Mouse (Mus musculus): Measurements from ENCODE around the gene Rab3ip. TPM values are rescaled to one million over a fixed set of nuclear protein-coding genes. Genes with fewer than 3 reads are reported as not detected.

Gene Rab3ip
- polyA plus RNA-seq, 1 experiment from 2014 or later, result 173 TPM

GRCm38 (mm10) chr10:116894540-116894939 is 56.0 kb downstream of the Rab3ip start:
- 75% methylated on average over 6 of the region's 6 CpGs for WGBS
- H3K4me3 ChIP-seq (replicated peaks; ENCODE audit: low read depth, low read length), result no peak overlapping the region
- H3K4me2 ChIP-seq (ENCODE audit: low read length), result no peak overlapping the region
- H3K9me3 ChIP-seq (replicated peaks; ENCODE audit: low read length), result no peaks in the 10 kb centered on the region
- H3K27ac ChIP-seq, result no peak overlapping the region
- H3K9ac ChIP-seq (ENCODE audit: low read depth, low read length), result no peak overlapping the region
- ATAC-seq (replicated peaks; ENCODE audit: low FRiP score, low read depth), result no peak
- no peak for DNase-seq (ENCODE audit: low spot score)
- no peak for TF ChIP-seq CTCF (IDR thresholded peaks at IDR 0.05; ENCODE audit: low read depth)
- no peaks in the 10 kb centered on the region for H3K27me3 ChIP-seq (ENCODE audit: insufficient read depth, low read length)
- no peaks in the 10 kb centered on the region for H3K36me3 ChIP-seq (ENCODE audit: insufficient read depth, low read length)
- H3K4me1 ChIP-seq (replicated peaks; ENCODE audit: insufficient read depth, low read length), result no peaks in the 10 kb centered on the region

GRCm38 (mm10) chr10:116893753-116894152 is 56.8 kb downstream of the Rab3ip start:
- DNase-seq (ENCODE audit: low spot score), result peak; percentile 63
- Histone ChIP-seq H3K4me1 (replicated peaks; ENCODE audit: insufficient read depth, low read length) (no peaks in the 10 kb centered on the region), H3K9ac (ENCODE audit: low read depth, low read length) (no peak overlapping the region), H3K4me2 (ENCODE audit: low read length) (no peak overlapping the region), H3K4me3 (replicated peaks; ENCODE audit: low read depth, low read length) (no peak overlapping the region), H3K36me3 (ENCODE audit: insufficient read depth, low read length) (no peaks in the 10 kb centered on the region), H3K27ac (no peak overlapping the region), H3K27me3 (ENCODE audit: insufficient read depth, low read length) (no peaks in the 10 kb centered on the region), H3K9me3 (replicated peaks; ENCODE audit: low read length) (no peaks in the 10 kb centered on the region)
- peak; percentile 72 for TF ChIP-seq CTCF (IDR thresholded peaks at IDR 0.05; ENCODE audit: low read depth)
- WGBS, result 14% methylated on average over 3 of the region's 3 CpGs
- no peak; the same call in 1 of the 2 replicates for ATAC-seq (replicated peaks; ENCODE audit: low FRiP score, low read depth)

GRCm38 (mm10) chr10:116890587-116890986 is 60.0 kb downstream of the Rab3ip start:
- Histone ChIP-seq H3K27ac (no peak overlapping the region), H3K9ac (ENCODE audit: low read depth, low read length) (no peak overlapping the region), H3K4me1 (replicated peaks; ENCODE audit: insufficient read depth, low read length) (no peaks in the 10 kb centered on the region), H3K9me3 (replicated peaks; ENCODE audit: low read length) (no peaks in the 10 kb centered on the region), H3K4me2 (ENCODE audit: low read length) (no peak overlapping the region), H3K4me3 (replicated peaks; ENCODE audit: low read depth, low read length) (no peak overlapping the region), H3K27me3 (ENCODE audit: insufficient read depth, low read length) (no peaks in the 10 kb centered on the region), H3K36me3 (ENCODE audit: insufficient read depth, low read length) (no peaks in the 10 kb centered on the region)
- TF ChIP-seq CTCF (IDR thresholded peaks at IDR 0.05; ENCODE audit: low read depth), result no peak
- no peak for ATAC-seq (replicated peaks; ENCODE audit: low FRiP score, low read depth)
- DNase-seq (ENCODE audit: low spot score), result no peak
- WGBS, result 41% methylated on average over 5 of the region's 5 CpGs

GRCm38 (mm10) chr10:116884552-116884951 is 66.0 kb downstream of the Rab3ip start:
- ATAC-seq (replicated peaks; ENCODE audit: low FRiP score, low read depth) (no peak), DNase-seq (ENCODE audit: low spot score) (no peak)
- Histone ChIP-seq H3K4me2 (ENCODE audit: low read length) (no peak overlapping the region), H3K9ac (ENCODE audit: low read depth, low read length) (no peak overlapping the region), H3K27ac (no peak overlapping the region), H3K27me3 (ENCODE audit: insufficient read depth, low read length) (no peaks in the 10 kb centered on the region), H3K36me3 (ENCODE audit: insufficient read depth, low read length) (no peaks in the 10 kb centered on the region), H3K4me3 (replicated peaks; ENCODE audit: low read depth, low read length) (no peak overlapping the region), H3K4me1 (replicated peaks; ENCODE audit: insufficient read depth, low read length) (no peaks in the 10 kb centered on the region), H3K9me3 (replicated peaks; ENCODE audit: low read length) (no peaks in the 10 kb centered on the region)
- no peak for TF ChIP-seq CTCF (IDR thresholded peaks at IDR 0.05; ENCODE audit: low read depth)
- WGBS, result 63% methylated on average over 3 of the region's 3 CpGs

GRCm38 (mm10) chr10:116883531-116883930 is 67.0 kb downstream of the Rab3ip start:
- Histone ChIP-seq H3K4me3 (replicated peaks; ENCODE audit: low read depth, low read length) (no peak overlapping the region), H3K4me1 (replicated peaks; ENCODE audit: insufficient read depth, low read length) (no peaks in the 10 kb centered on the region), H3K4me2 (ENCODE audit: low read length) (no peak overlapping the region), H3K27ac (no peak overlapping the region), H3K36me3 (ENCODE audit: insufficient read depth, low read length) (no peaks in the 10 kb centered on the region), H3K27me3 (ENCODE audit: insufficient read depth, low read length) (no peaks in the 10 kb centered on the region), H3K9me3 (replicated peaks; ENCODE audit: low read length) (no peaks in the 10 kb centered on the region), H3K9ac (ENCODE audit: low read depth, low read length) (no peak overlapping the region)
- peak; percentile 37; the same call in 1 of the 2 replicates for TF ChIP-seq CTCF (IDR thresholded peaks at IDR 0.05; ENCODE audit: low read depth)
- WGBS, result 38% methylated on average over 5 of the region's 5 CpGs
- DNase-seq (ENCODE audit: low spot score), result peak; percentile 28
- ATAC-seq (replicated peaks; ENCODE audit: low FRiP score, low read depth), result no peak

GRCm38 (mm10) chr10:116877436-116877835 is 73.1 kb downstream of the Rab3ip start:
- no peaks in the 10 kb centered on the region for H3K9me3 ChIP-seq (replicated peaks; ENCODE audit: low read length)
- no peak overlapping the region for H3K9ac ChIP-seq (ENCODE audit: low read depth, low read length)
- H3K4me1 ChIP-seq (replicated peaks; ENCODE audit: insufficient read depth, low read length), result no peaks in the 10 kb centered on the region
- TF ChIP-seq CTCF (IDR thresholded peaks at IDR 0.05; ENCODE audit: low read depth), result no peak
- no peaks in the 10 kb centered on the region for H3K27me3 ChIP-seq (ENCODE audit: insufficient read depth, low read length)
- ATAC-seq (replicated peaks; ENCODE audit: low FRiP score, low read depth) (no peak), DNase-seq (ENCODE audit: low spot score) (no peak)
- no peak overlapping the region for H3K4me3 ChIP-seq (replicated peaks; ENCODE audit: low read depth, low read length)
- 79% methylated on average over 4 of the region's 4 CpGs for WGBS
- H3K36me3 ChIP-seq (ENCODE audit: insufficient read depth, low read length), result no peaks in the 10 kb centered on the region
- no peak overlapping the region for H3K4me2 ChIP-seq (ENCODE audit: low read length)
- H3K27ac ChIP-seq, result no peak overlapping the region

GRCm38 (mm10) chr10:116874490-116874889 is 76.1 kb downstream of the Rab3ip start:
- Histone ChIP-seq H3K4me3 (replicated peaks; ENCODE audit: low read depth, low read length) (no peak overlapping the region), H3K9ac (ENCODE audit: low read depth, low read length) (no peak overlapping the region), H3K36me3 (ENCODE audit: insufficient read depth, low read length) (no peaks in the 10 kb centered on the region), H3K4me1 (replicated peaks; ENCODE audit: insufficient read depth, low read length) (no peaks in the 10 kb centered on the region), H3K4me2 (ENCODE audit: low read length) (no peak overlapping the region), H3K27me3 (ENCODE audit: insufficient read depth, low read length) (no peaks in the 10 kb centered on the region), H3K27ac (no peak overlapping the region), H3K9me3 (replicated peaks; ENCODE audit: low read length) (no peaks in the 10 kb centered on the region)
- TF ChIP-seq CTCF (IDR thresholded peaks at IDR 0.05; ENCODE audit: low read depth), result no peak
- WGBS, result 55% methylated on average over 9 of the region's 9 CpGs
- no peak for ATAC-seq (replicated peaks; ENCODE audit: low FRiP score, low read depth)
- DNase-seq (ENCODE audit: low spot score), result no peak

All from kidney, postnatal 0 days (tissue).